Mouse (Mus musculus): ENCODE results near the gene Ly6g6e.

DNA sequence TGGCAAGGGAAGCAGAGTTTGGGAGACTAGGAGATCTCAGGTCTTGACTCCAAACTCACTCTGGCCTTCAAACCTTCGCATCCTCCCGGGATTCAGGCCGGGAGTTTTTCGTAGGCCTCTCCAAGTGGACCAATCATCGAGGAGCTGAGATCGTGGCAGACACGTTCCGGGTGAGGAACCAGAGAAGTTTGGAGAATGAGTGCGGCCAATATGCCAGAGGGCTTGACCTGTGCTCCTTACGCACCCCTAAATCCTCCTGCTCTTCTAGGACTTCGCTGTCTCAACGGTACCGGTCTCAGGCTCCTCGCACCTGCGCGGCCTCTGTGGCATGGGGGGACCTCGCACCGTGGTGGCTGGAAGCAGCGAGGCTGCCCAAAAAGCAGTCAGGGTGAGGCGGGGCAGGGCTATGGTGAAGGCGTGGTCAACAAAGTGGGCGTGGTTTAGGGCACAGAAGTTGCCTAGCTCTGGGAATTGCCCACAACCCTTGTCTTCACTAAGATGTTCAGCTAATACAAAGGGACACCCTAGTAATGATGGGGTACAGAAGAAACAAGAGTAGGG lies 15.9 kb upstream of the Ly6g6e start:
- TF ChIP-seq CTCF (IDR thresholded peaks at IDR 0.05; ENCODE audit: extremely low read depth, insufficient read length, insufficient replicate concordance, low read depth, low read length): no peak
- TF ChIP-seq POLR2A (IDR thresholded peaks at IDR 0.05; ENCODE audit: low read depth, low read length): no peak

Measured in small intestine, adult 2 months (tissue).